Mouse (Mus musculus) cerebellum, adult 8-10 months (tissue): ENCODE data around the gene Cwh43.
A peak's percentile ranks its signal among the peaks of the same experiment; 100 is the strongest.

Experiments
- DNase-seq: peaks from one replicate; pipeline ENCODE4 v3.0.0; 2022

The Cwh43 gene

GRCm38 (mm10) chr5:73401341-73401740 is 4.5 kb upstream of the Cwh43 start:
- DNase-seq = no peak

GRCm38 (mm10) chr5:73402911-73403310 is 3.0 kb upstream of the Cwh43 start:
- no peak for DNase-seq

- no peak for DNase-seq
These were observed 2.4 kb upstream of the Cwh43 start for GRCm38 (mm10) chr5:73403311-73404068.

- DNase-seq = no peak
These were observed 1.1 kb upstream of the Cwh43 start for GRCm38 (mm10) chr5:73404790-73405189.

DNA sequence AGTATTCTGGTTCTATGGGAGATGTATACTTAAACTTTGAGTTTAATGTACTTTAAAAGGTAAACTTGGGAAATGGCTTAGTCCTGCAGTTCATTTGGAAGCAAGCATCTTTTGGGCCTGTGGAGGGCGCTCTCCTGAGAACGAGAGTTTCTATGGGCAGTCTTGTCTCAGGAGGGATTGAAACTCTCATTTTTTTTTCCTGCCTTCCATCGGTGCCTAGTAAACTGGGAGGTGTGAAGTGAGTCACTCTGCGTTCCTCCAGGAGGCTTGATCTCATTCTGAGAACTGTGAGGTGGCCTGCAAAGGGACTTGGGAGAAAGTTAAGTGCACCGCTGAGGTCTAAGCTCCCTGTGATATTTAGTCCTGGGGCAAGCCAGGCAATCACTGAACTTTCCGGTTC is 986 bp downstream of the Cwh43 start:
- DNase-seq = no peak

GRCm38 (mm10) chr5:73409970-73410369 is 4.1 kb downstream of the Cwh43 start:
- DNase-seq = no peak

- DNase-seq = no peak
These were observed 5.9 kb downstream of the Cwh43 start for GRCm38 (mm10) chr5:73411771-73412170.

GRCm38 (mm10) chr5:73414172-73414571 is 8.3 kb downstream of the Cwh43 start:
- DNase-seq = no peak

GRCm38 (mm10) chr5:73419045-73419695 is 13.3 kb downstream of the Cwh43 start:
- no peak for DNase-seq

DNA sequence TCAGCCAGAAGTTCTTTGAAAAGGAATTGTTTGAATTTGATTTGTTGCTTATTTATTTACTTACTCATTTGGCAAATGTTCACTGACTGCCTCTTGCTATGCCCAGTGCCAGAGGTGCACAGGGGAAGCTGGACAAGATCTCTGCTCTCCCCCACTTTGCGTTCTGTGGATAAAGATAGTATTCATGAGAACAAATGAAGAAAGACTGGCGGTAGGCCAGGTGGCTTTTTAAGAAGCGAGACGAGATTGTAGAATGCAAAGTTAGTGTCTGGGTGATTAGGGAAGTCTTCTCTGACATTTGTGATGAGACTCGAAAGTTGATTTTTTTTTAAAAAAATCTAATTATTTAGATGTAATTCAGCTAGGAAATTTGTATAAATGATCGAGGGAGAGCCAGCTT is 20.9 kb downstream of the Cwh43 start:
- no peak for DNase-seq

GRCm38 (mm10) chr5:73431581-73431980 is 25.7 kb downstream of the Cwh43 start:
- DNase-seq = peak; percentile 73

DNA sequence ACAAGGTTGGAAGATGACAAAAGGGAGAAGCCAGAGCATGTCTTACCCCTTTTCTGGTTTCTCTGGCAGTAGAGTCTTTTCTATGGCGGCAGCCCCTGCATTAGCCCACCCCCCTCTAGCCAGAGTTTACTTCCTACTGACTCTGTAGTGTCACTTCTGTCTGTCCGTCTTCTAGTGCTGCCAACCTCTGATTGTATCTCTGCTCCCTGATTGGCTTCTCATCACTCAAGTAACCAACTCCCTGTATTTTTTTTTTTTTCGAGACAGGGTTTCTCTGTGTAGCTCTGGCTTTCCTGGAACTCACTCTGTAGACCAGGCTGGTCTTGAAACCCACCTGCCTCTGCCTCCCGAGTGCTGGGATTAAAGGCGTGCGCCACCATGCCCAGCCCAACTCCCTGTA is 26.9 kb downstream of the Cwh43 start:
- DNase-seq = no peak

- no peak for DNase-seq
These were observed 28.9 kb downstream of the Cwh43 start for GRCm38 (mm10) chr5:73434764-73435163.

GRCm38 (mm10) chr5:73442176-73442575 is 36.3 kb downstream of the Cwh43 start:
- DNase-seq = no peak

DNA sequence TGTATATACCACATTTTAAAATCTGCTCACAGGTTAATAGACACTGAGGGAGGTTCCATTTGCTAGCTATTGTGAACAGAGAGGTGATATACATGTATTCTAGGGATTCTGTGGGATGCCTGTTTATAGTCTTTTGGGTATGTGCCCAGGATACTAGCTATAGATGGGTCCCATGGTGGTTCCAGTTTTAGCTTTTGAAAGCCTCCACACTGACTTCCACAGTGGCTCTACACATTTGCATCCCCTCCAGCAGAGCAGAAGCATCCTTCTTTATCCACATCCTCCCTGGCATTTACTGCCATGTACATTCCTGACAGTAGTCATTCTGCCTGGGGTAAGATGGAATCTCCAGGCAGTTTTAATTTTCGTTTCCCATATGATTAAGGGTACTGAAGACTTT is 44.4 kb downstream of the Cwh43 start:
- DNase-seq = no peak

DNA sequence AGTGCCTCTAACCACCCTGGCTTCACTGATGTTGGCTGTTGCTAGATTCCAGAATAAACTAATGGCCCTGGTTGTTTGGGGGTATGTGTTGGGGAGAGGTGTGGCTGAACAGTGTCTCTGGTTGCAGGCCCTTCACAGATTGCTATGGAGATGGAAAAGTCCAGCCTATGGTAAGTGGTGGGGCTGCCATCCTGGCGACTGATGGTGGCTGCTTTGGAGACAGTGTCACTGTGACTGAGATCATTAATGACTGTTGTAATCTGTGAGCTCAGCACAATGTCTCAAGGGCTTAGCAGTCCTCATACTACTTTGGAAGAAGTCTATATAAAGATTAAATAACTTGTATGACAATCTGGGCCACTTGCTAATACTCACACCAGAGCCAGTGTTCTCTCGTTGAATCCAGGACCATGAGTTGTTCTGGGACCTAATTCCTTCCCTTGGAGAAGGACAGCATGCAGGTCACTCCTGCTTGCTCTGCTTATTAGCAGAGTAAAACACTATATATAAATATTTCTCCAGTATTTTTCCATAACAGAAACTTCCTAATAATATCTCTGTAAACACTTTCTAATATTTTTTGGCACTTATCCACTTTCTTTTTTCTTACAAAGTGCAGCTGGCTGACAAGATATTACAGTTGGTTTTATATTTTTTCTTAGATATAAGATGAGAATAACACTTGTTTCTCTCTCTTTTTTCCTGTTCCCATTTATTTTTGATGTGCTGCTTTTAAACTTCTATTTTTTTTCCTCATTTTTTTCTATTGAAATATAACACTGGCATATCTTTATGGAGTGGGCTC is 48.8 kb downstream of the Cwh43 start:
- no peak for DNase-seq

DNA sequence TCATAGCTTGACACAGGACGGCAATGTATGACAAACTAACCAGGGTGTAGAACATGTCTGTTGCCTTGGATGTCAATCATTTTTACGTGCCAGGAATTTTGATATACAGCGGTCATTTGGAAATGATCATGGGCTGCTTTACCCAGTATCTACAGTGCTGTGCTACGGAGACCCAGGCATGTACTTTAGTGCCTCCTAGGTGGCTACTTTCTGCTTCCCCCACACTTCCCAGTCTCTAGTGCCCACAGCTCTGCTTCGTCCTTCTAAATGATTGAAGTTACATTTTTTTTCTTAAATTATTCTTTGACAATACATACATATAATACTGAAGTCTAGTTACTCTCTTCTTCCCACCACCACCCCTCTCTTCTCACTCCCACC is 49.4 kb downstream of the Cwh43 start:
- no peak for DNase-seq

GRCm38 (mm10) chr5:73468462-73469433 is 62.9 kb downstream of the Cwh43 start:
- no peak for DNase-seq

GRCm38 (mm10) chr5:73474412-73475405 is 68.8 kb downstream of the Cwh43 start:
- DNase-seq = no peak

DNA sequence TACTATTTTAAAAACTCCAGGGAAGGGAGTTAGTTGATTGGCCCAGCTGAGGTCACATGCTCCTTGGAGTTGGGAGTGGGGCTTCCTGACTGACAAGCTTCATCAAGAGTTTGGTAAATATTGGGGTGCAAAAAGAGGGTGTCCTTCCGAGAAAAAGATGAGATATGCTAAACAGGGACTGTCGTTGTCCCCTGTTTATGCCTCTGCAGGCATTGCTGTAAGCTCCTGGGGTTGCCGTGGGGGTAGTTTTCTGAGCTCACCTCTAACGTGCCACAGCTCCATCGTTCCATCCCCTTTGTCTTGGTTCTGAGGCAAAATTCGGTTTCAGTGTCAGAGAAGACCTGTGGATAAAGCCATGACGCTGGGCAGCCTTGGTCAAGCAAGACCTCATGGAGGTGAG is 74.8 kb downstream of the Cwh43 start, which contains the start of gene Dcun1d4:
Dcun1d4 (plus strand) TSS at position 301 of the 400 bp plus-strand sequence.
- DNase-seq = no peak

GRCm38 (mm10) chr5:73481401-73481800 is 75.5 kb downstream of the Cwh43 start:
- no peak for DNase-seq
